ENCODE assay signal across 8 mouse cellular contexts in genomic region chr9:48644926-48645647, GRCm38 (mm10). TPM values are rescaled to one million over a fixed set of nuclear protein-coding genes. Genes with fewer than 3 reads are reported as not detected.
DNase-seq lines count a peak whose midpoint lies in the region.

No protein-coding gene starts in this region.

- intact Hi-C loops in gastrocnemius, postnatal 14 days (cut with DNase I; ENCODE audit: low total_unique reads): loop anchor here (2.0 to 10.0 kb wide), 4 partner anchors 216 to 410 kb away; partner anchors contain the start of gene Zw10

- DNase-seq in gastrocnemius, postnatal 25 days: peak; percentile 38
- DNase-seq in gastrocnemius, postnatal 14 days: no peak
- DNase-seq in right cerebral cortex, adult 2 months (ENCODE audit: low spot score in 2 of 2): peak; percentile 48 to 56
- DNase-seq in right cerebral cortex, postnatal 36 days (ENCODE audit: low spot score in 2 of 2): no peak
- DNase-seq in cerebellum, postnatal 10 days: peak; percentile 73 to 76
- DNase-seq in induced T-regulatory cell, adult 2 months (ENCODE audit: low read depth): peak; percentile 52
- DNase-seq in retina, embryonic 14.5 days (ENCODE audit: low spot score): peak; percentile 82
- DNase-seq in urinary bladder, postnatal 36 days (ENCODE audit: low spot score in 2 of 2): no peak

RNA-seq across cellular contexts. Expression of gene Nnmt, which starts 40.1 kb away (rescaled TPM):
- total RNA-seq in gastrocnemius, postnatal 25 days (2021): 1 to 10 TPM; 2.7 to 9.5 TPM
- 1 to 10 TPM; 6.2 to 7.8 TPM for total RNA-seq in gastrocnemius, postnatal 14 days (2021)

Comparison
In these comparisons a context has a peak if more than half of its experiments do, and no peak if none do; other contexts are left out.
1. DNase-seq: peak in gastrocnemius, postnatal 25 days (single experiment), right cerebral cortex, adult 2 months (2 of 2), cerebellum, postnatal 10 days (2 of 2), induced T-regulatory cell, adult 2 months (single experiment) and retina, embryonic 14.5 days (single experiment); none in gastrocnemius, postnatal 14 days (single experiment), right cerebral cortex, postnatal 36 days (0 of 2) and urinary bladder, postnatal 36 days (0 of 2).